Mouse (Mus musculus) kidney, embryonic 15.5 days (tissue): ENCODE measurements at regions not wholly inside any gene's neighbourhood (a gene's known extent, or its start where the extent isn't known, plus 50 kb on each side); places are given as distances from the start of the nearest gene placed in this dataset.
"Not testable (repeated sequence)": the region's sequence is repeated elsewhere in the genome, so short reads cannot be mapped to it uniquely, and the experiment has no call there.

ENCODE experiments used
- ATAC-seq: fragments of 200-750 bp; cut with Nextera tagmentation; replicated peaks from 2 replicates; pipeline ENCODE4 v1.8.0; 2017; ENCODE audit warnings: moderate TSS enrichment; ENCODE audit not compliant: low FRiP score
- H3K27ac ChIP-seq: fragments of 300-500 bp; sonication (generic); 2 replicates; pipeline ENCODE4 v1.5.1; 2015; ENCODE audit warnings: mild to moderate bottlenecking, inconsistent platforms
- H3K27me3 ChIP-seq: fragments of 300-500 bp; sonication (generic); 2 replicates; pipeline ENCODE4 v1.6.1; 2015; ENCODE audit warnings: inconsistent platforms
- H3K36me3 ChIP-seq: fragments of 300-500 bp; sonication (generic); 2 replicates; pipeline ENCODE4 v1.6.1; 2015; ENCODE audit warnings: inconsistent platforms
- H3K4me1 ChIP-seq: fragments of 300-500 bp; sonication (generic); 2 replicates; pipeline ENCODE4 v1.6.1; 2015; ENCODE audit warnings: inconsistent platforms
- H3K4me2 ChIP-seq: fragments of 300-500 bp; sonication (generic); 2 replicates; pipeline ENCODE4 v1.6.1; 2015; ENCODE audit warnings: moderate library complexity, mild to moderate bottlenecking, inconsistent platforms
- H3K4me3 ChIP-seq: fragments of 300-500 bp; sonication (generic); replicated peaks from 2 replicates; pipeline ENCODE4 v1.5.1; 2015; ENCODE audit warnings: mild to moderate bottlenecking, inconsistent platforms
- H3K9ac ChIP-seq: fragments of 300-500 bp; sonication (generic); 2 replicates; pipeline ENCODE4 v1.6.1; 2015; ENCODE audit warnings: mild to moderate bottlenecking, inconsistent platforms
- H3K9me3 ChIP-seq: fragments of 300-500 bp; sonication (generic); replicated peaks from 2 replicates; pipeline ENCODE4 v1.6.1; 2016; ENCODE audit warnings: inconsistent platforms
- WGBS: fragments of 180-500 bp; shearing (Covaris S2); methylation state at CpG from one replicate; pipeline ENCODE4 v1.1.7; 2015; ENCODE audit warnings: mixed read lengths; 5-methylcytosine and 5-hydroxymethylcytosine counted together

DNA sequence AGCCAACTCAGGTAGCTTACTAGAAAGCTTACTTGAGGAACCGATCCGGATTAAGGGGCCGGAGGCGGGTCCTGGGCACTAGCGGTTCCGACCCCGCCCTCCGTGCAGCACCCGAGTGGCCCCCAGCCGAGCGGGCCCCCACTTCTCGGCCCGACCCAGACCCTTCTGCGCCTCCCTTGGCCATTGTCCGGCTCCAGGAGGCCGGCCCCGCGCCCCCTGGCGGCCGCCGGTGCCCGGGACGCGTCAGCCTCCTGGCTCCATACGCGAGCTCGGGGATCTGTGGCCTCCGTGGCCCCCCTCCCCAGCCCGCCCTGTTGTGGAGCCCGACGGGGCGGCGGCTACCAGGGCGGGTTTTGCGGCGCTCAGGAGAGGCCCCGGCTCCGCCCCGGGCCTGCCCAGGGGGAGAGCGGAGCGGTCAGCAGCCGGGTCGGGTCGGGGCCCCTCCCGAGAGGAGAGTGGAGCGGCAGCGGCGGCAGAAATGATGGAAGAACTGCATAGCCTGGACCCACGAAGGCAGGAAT is 94.3 kb upstream of the Zfp986 start:
- H3K4me2 ChIP-seq: peak overlapping the region; percentile 56
- not testable (repeated sequence) for H3K9ac ChIP-seq, H3K4me1 ChIP-seq, H3K9me3 ChIP-seq, H3K36me3 ChIP-seq, H3K27ac ChIP-seq, H3K27me3 ChIP-seq
- whole genome bisulfite sequencing: 2% methylated on average over 39 of the region's 49 CpGs
- peak overlapping the region; percentile 35 for H3K4me3 ChIP-seq
- ATAC-seq: peak; percentile 99

DNA sequence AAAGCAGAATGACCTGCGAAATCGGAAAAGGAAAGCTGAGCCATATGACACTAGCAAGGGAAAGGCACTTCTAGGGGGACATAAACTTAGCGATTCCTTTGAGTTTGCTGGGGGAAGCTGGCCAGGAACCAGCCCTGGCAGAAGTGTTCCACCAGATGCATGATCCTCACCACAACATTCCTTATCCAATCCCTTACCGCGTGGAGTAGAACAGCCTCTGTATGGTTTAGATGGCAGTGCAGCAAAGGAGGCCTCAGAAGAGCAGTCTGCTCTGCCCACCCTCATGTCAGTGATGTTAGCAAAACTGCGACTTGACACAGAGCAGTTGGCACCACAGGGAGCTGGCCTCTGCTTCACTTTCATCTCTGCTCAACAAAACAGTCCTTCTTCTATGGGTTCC is 93.7 kb upstream of the Zfp986 start:
- H3K9ac ChIP-seq, H3K4me1 ChIP-seq, H3K4me2 ChIP-seq, H3K9me3 ChIP-seq, ATAC-seq, H3K27ac ChIP-seq, H3K36me3 ChIP-seq, H3K4me3 ChIP-seq, H3K27me3 ChIP-seq: not testable (repeated sequence)
- WGBS: 27% methylated on average over 2 of the region's 6 CpGs

DNA sequence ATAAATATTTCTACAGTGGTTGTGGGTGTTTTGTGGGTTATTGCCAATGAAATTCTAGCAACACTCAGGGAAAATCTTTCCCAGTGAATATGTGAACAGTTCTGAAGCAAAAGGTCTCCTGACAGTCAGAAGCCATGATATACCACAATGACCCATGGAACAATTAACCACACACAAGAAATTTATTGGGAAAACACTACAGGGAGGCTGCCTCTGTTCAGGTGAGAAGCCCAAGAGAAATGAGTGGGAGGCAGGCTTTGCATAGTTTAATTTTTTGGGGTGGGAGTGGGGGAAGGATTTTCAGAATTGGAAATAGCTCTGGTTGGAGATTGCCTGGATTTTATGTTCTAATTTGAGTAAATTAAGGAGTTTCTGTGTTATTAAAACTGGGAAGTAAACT is 92.1 kb upstream of the Zfp986 start:
- not testable (repeated sequence) for H3K4me2 ChIP-seq, H3K4me3 ChIP-seq, H3K4me1 ChIP-seq, H3K9ac ChIP-seq, H3K36me3 ChIP-seq, ATAC-seq, H3K27ac ChIP-seq, H3K9me3 ChIP-seq, H3K27me3 ChIP-seq

DNA sequence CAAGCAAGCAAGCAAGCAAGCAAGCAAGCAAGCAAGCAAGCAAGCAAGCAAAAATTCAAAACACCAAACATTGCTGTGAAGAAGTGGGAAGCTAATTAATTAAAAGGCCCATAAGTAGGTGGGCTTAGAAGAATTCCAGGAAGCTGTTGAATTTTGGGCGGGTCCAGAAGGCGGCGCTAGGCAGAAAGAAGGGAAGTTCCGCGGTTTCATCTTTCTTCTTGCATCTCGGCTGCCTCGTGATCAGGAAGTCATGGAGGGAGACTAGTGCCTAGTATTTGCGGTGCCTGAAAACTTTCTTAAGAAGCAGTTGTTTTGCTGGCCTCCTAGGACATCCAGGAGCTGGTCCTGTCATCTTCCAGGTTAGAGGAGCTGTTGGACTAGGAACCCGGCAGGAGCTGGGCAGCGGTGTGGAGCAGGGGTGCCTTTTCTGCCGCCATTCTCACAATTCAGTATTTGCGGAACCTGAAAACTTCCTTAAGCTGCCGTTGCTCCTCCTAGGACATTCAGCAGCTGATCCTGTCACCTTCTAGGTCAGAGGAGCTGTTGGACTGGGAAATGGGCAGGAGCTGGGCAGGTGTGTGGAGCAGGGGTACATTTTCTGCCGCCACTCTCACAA is 87.2 kb upstream of the Zfp986 start:
- H3K27ac ChIP-seq, H3K4me3 ChIP-seq, H3K27me3 ChIP-seq, ATAC-seq, H3K36me3 ChIP-seq, H3K4me2 ChIP-seq, H3K9me3 ChIP-seq, H3K4me1 ChIP-seq, H3K9ac ChIP-seq: not testable (repeated sequence)
- no CpG with 5 or more reads among the region's 14 CpGs for whole genome bisulfite sequencing

DNA sequence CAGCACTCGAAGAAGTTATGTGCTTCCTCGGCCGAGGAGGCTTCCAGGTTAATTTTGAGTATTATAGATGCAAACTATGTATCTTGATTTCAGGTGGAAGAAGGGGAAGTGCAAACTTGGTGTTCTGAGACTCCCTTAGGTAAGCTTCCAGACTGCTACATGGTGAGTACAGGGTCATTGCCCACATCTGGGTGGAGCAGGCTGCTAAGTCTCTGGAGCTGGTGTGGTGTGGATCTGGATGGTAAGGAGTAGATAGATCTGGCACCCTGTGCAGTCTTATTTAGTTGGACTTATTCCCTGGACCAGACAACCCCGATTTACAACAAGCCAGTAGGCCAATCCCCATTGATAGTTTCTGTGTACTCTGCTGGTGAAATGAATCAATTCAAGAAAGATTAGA is 53.9 kb upstream of the Zfp986 start:
- not testable (repeated sequence) for H3K27ac ChIP-seq, H3K9me3 ChIP-seq, H3K27me3 ChIP-seq, H3K4me3 ChIP-seq, H3K4me2 ChIP-seq, ATAC-seq, H3K4me1 ChIP-seq, H3K36me3 ChIP-seq, H3K9ac ChIP-seq
- no CpG with 5 or more reads among the region's 4 CpGs for WGBS
